Mouse (Mus musculus): ENCODE measurements around the gene Adcy6.
A peak's percentile ranks its signal among the peaks of the same experiment; 100 is the strongest.

GRCm38 (mm10) chr15:98631493-98631892, 21.6 kb upstream of the Adcy6 start:
- TF ChIP-seq POLR2A (IDR thresholded peaks at IDR 0.05; ENCODE audit: low read depth, low read length) (no peak), CTCF (IDR thresholded peaks at IDR 0.05; ENCODE audit: borderline replicate concordance, insufficient read depth, low read length) (peak; percentile 87)
